Mouse (Mus musculus) limb, embryonic 14.5 days (tissue): ENCODE data around the gene Efhc1. TPM values are rescaled to one million over a fixed set of nuclear protein-coding genes. Genes with fewer than 3 reads are reported as not detected.

Source experiments
- ATAC-seq: fragments of 200-750 bp; cut with Nextera tagmentation; 2 replicates; pipeline ENCODE4 v1.8.0; 2017; ENCODE audit warnings: low read depth, moderate number of reproducible peaks, moderate TSS enrichment; ENCODE audit not compliant: low FRiP score
- DNase-seq: peaks from one replicate; pipeline ENCODE4 v3.0.0-alpha.2; 2015; ENCODE audit warnings: low spot score
- H3K27ac ChIP-seq: fragments of 300-500 bp; sonication (generic); replicated peaks from 2 replicates; pipeline ENCODE4 v1.5.1; 2014; ENCODE audit warnings: low read depth, mild to moderate bottlenecking, low read length, moderate library complexity, mixed read lengths
- H3K27me3 ChIP-seq: fragments of 300-500 bp; sonication (generic); 2 replicates; pipeline ENCODE4 v1.6.1; 2014; ENCODE audit warnings: low read length, mixed read lengths; ENCODE audit not compliant: control insufficient read depth, insufficient read depth
- H3K36me3 ChIP-seq: fragments of 300-500 bp; sonication (generic); 2 replicates; pipeline ENCODE4 v1.6.1; 2014; ENCODE audit warnings: mild to moderate bottlenecking, low read length, moderate library complexity, mixed read lengths; ENCODE audit not compliant: control insufficient read depth, insufficient read depth
- H3K4me1 ChIP-seq: fragments of 300-500 bp; sonication (generic); 2 replicates; pipeline ENCODE4 v1.6.1; 2014; ENCODE audit warnings: antibody characterized with exemption, low read length, mixed read lengths; ENCODE audit not compliant: control insufficient read depth, insufficient read depth
- H3K4me2 ChIP-seq: fragments of 300-500 bp; sonication (generic); replicated peaks from 2 replicates; pipeline ENCODE4 v1.6.1; 2014; ENCODE audit warnings: low read depth, mild to moderate bottlenecking, low read length, moderate library complexity; ENCODE audit not compliant: severe bottlenecking
- H3K4me3 ChIP-seq: fragments of 300-500 bp; sonication (generic); replicated peaks from 2 replicates; pipeline ENCODE4 v1.5.1; 2014; ENCODE audit warnings: low read length
- H3K9ac ChIP-seq: fragments of 300-500 bp; sonication (generic); 2 replicates; pipeline ENCODE4 v1.6.1; 2014; ENCODE audit warnings: mild to moderate bottlenecking, low read depth, low read length, moderate library complexity; ENCODE audit not compliant: severe bottlenecking
- H3K9me3 ChIP-seq: fragments of 300-500 bp; sonication (generic); 2 replicates; pipeline ENCODE4 v1.6.1; 2016; ENCODE audit warnings: low read length; ENCODE audit not compliant: control insufficient read depth
- POLR2A ChIP-seq: fragments of 200-500 bp; IDR thresholded peaks from 2 replicates; pipeline ENCODE4 v1.8.0; 2012; ENCODE audit warnings: inconsistent platforms, mild to moderate bottlenecking, moderate library complexity, borderline replicate concordance; ENCODE audit not compliant: insufficient read depth, insufficient read length; ENCODE audit errors: extremely low read depth
- WGBS: fragments of 180-500 bp; shearing (Covaris S2); extraction: QIAGEN DNeasy Blood & Tissue Kit; methylation state at CpG from one replicate; pipeline ENCODE4 v1.1.7; 2014; 5-methylcytosine and 5-hydroxymethylcytosine counted together
- polyA plus RNA-seq, 2 experiments: library from polyadenylated mRNA; depleted of rRNA in 1 of 2; stranded (reverse) in 1 of 2; unstranded in 1 of 2; fragments of >200 nt; fragmentation: Nextera tagmentation in 1 of 2; extraction: Ambion mirVana in 1 of 2; gene quantifications; 2 replicates each; pipeline versions ENCODE4 v1.2.1 to v1.2.3; 2012 to 2014

Gene Efhc1
- polyA plus RNA-seq (2012; rRNA removed) = 3.1 and 5.2 TPM in 2 replicates
- polyA plus RNA-seq (2014; fragmentation: Nextera tagmentation; extraction: Ambion mirVana) = 2.7 and 3.7 TPM in 2 replicates

DNA sequence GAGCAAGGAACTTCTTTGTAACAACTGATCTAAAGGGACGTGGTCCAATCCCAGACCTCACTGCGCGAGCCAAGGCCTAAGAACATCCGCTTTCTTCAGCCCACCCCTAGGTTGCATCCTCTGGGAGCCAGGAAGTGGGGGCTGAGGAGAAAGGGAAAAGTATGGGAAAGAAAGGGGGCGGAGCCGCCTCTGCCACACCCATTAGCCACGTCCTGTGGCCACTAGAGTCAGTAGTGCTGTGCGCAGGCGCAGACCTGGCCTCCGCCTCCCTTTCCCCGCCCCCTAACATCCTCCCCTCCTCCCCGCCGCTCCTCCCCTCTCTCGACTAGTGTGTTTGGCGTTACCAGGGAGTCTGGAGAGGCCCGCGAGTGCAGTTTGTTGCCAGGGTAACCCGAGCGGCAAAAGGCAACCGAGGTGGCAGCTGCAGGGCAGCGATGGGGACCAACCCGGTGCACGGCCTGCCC is at the start of gene Efhc1:
TSS of gene Efhc1 (plus strand) at position 327 of the 464 bp plus-strand sequence.
- no peaks in the 10 kb centered on the region for H3K36me3 ChIP-seq
- ATAC-seq (peak; percentile 98), DNase-seq (peak; percentile 99)
- peak within 1 kb of the TSS; percentile 50 for H3K4me3 ChIP-seq
- peaks cover 6% of the 10 kb centered on the region; the same call in 1 of the 2 replicates for H3K4me1 ChIP-seq
- 6% methylated on average over 16 of the region's 23 CpGs for WGBS
- no peaks in the 10 kb centered on the region for H3K27me3 ChIP-seq
- H3K9me3 ChIP-seq = no peaks in the 10 kb centered on the region
- peak within 1 kb of the TSS; percentile 61 for H3K4me2 ChIP-seq
- peak within 1 kb of the TSS; percentile 60 for H3K9ac ChIP-seq
- 0 out of 2 replicates have a peak, but pooled peaks have one; percentile 18 for TF ChIP-seq POLR2A
- peak within 1 kb of the TSS; percentile 59 for H3K27ac ChIP-seq

GRCm38 (mm10) chr1:20905501-20906127 is 45.8 kb upstream of the Efhc1 start:
- H3K27me3 ChIP-seq = no peaks in the 10 kb centered on the region
- H3K4me1 ChIP-seq = no peaks in the 10 kb centered on the region
- ATAC-seq (no peak), DNase-seq (no peak)
- no peak for TF ChIP-seq POLR2A
- H3K27ac ChIP-seq = no peak overlapping the region
- no peak overlapping the region for H3K4me3 ChIP-seq
- 83% methylated on average over 8 of the region's 8 CpGs for WGBS
- H3K9me3 ChIP-seq = no peaks in the 10 kb centered on the region
- no peak overlapping the region for H3K9ac ChIP-seq
- no peak overlapping the region for H3K4me2 ChIP-seq
- no peaks in the 10 kb centered on the region for H3K36me3 ChIP-seq

- TF ChIP-seq POLR2A = no peak
- Histone ChIP-seq H3K4me2 (no peak overlapping the region), H3K4me3 (no peak overlapping the region), H3K9ac (no peak overlapping the region), H3K9me3 (no peaks in the 10 kb centered on the region), H3K36me3 (no peaks in the 10 kb centered on the region), H3K27ac (no peak overlapping the region), H3K27me3 (no peaks in the 10 kb centered on the region), H3K4me1 (no peaks in the 10 kb centered on the region)
- DNase-seq (no peak), ATAC-seq (no peak)
- WGBS = 84% methylated on average over 9 of the region's 9 CpGs
Measured at GRCm38 (mm10) chr1:20906128-20906515, 45.3 kb upstream of the Efhc1 start.

DNA sequence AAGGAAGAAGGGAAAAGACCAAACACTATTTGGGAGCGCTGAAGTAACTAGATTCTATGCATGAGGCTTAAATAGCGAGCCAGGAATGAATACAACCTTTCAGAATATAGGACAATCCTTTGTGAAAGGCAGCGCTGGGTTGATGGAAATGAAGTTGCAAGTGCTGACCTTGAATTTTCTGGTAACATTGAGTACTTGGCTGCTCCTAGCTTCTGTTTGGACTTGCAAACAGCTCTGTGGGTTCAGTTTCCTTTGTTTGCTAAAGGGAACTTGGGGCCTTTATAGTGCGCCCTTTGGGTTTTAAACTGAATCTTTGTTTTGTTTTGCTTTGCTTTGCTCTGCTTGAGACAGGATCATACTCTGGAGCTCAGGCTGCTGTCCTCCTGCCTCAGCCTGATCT is 42.9 kb upstream of the Efhc1 start:
- WGBS = 59% methylated on average over 4 of the region's 4 CpGs

GRCm38 (mm10) chr1:20912115-20912514 is 39.3 kb upstream of the Efhc1 start:
- DNase-seq (no peak), ATAC-seq (no peak)
- WGBS = 37% methylated on average over 2 of the region's 2 CpGs
- Histone ChIP-seq H3K27me3 (no peaks in the 10 kb centered on the region), H3K27ac (no peak overlapping the region), H3K4me2 (no peak overlapping the region), H3K4me3 (no peak overlapping the region), H3K9ac (no peak overlapping the region), H3K9me3 (no peaks in the 10 kb centered on the region), H3K4me1 (no peaks in the 10 kb centered on the region), H3K36me3 (no peaks in the 10 kb centered on the region)
- no peak for TF ChIP-seq POLR2A

More for the DNA sequence above, 42.9 kb upstream of the Efhc1 start:
- Histone ChIP-seq H3K4me3 (no peak overlapping the region), H3K4me1 (no peaks in the 10 kb centered on the region), H3K36me3 (no peaks in the 10 kb centered on the region), H3K4me2 (no peak overlapping the region), H3K9ac (no peak overlapping the region), H3K9me3 (no peaks in the 10 kb centered on the region), H3K27ac (no peak overlapping the region), H3K27me3 (no peaks in the 10 kb centered on the region)
- ATAC-seq (no peak), DNase-seq (no peak)
- no peak for TF ChIP-seq POLR2A
